8 mouse cellular contexts compared by ENCODE assay signal in the genomic region with DNA sequence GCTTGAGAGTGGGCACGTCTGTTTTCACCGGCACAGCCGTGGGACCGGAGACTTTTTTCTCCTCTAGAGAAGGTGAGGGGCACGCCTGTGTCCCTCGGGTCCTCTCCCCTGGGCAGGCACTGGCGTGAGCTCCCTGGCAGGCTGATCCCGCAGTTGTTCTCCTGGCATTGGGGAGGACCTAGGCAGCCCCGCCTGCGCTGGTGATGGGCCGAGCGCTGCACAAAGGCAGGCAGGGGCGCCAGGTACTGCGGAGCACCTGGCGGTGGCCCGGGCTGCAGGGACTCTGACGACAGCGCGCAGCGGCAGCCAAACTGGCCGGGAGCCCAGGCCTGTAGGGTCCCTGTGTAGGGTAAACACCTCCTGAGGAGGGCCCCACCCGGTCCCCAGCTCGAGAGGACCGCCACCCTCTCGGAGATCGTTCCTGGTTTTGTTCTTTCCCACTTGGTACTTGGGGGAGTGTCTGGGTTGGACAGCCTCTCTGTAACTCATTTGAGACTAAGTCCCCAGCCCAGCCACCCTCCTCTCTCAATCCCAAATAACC. TPM values are rescaled to one million over a fixed set of nuclear protein-coding genes. Genes with fewer than 3 reads are reported as not detected.
A peak's percentile ranks its signal among the peaks of the same experiment; 100 is the strongest.
DNase-seq lines count a peak whose midpoint lies in the region; ATAC-seq and TF ChIP-seq lines count a peak whose summit lies in the region.

No protein-coding gene starts in this region.

- peak overlapping the region; percentile 68 for H3K4me3 ChIP-seq in forebrain, embryonic 12.5 days (replicated peaks)
- H3K4me3 ChIP-seq in midbrain, embryonic 13.5 days (replicated peaks), result peak overlapping the region; percentile 55
- peak overlapping the region; percentile 62 for H3K4me3 ChIP-seq in testis, adult 2 months (ENCODE audit: control insufficient read depth, low read depth, low read length)

- H3K9me3 ChIP-seq in forebrain, embryonic 12.5 days, result no peaks in the 10 kb centered on the region
- H3K9me3 ChIP-seq in midbrain, embryonic 13.5 days, result no peaks in the 10 kb centered on the region

- intact Hi-C loops in heart, postnatal 25 days (cut with DNase I), result loop anchor here (5.0 kb wide), 2 partner anchors 54 to 159 kb away; no protein-coding TSS in a partner anchor

- peaks cover 14% of the 10 kb centered on the region for H3K4me1 ChIP-seq in forebrain, embryonic 12.5 days
- H3K4me1 ChIP-seq in midbrain, embryonic 13.5 days (replicated peaks), result peaks cover 15% of the 10 kb centered on the region
- peaks cover 14% of the 10 kb centered on the region for H3K4me1 ChIP-seq in testis, adult 2 months (ENCODE audit: control insufficient read depth, insufficient read depth, low read length)

- H3K27ac ChIP-seq in forebrain, embryonic 12.5 days, result no peak overlapping the region
- H3K27ac ChIP-seq in midbrain, embryonic 13.5 days, result no peak overlapping the region
- no peak overlapping the region; the same call in 1 of the 2 replicates for H3K27ac ChIP-seq in testis, adult 2 months (ENCODE audit: control insufficient read depth, insufficient read depth, low read depth, low read length)

- peak overlapping the region; percentile 98 for H3K4me2 ChIP-seq in forebrain, embryonic 12.5 days
- peak overlapping the region; percentile 85 for H3K4me2 ChIP-seq in midbrain, embryonic 13.5 days (replicated peaks)

- no peak for TF ChIP-seq CTCF in testis, adult 2 months (IDR thresholded peaks at IDR 0.05; ENCODE audit: control insufficient read depth, insufficient read depth, insufficient replicate concordance, low read depth, low read length)

- H3K36me3 ChIP-seq in forebrain, embryonic 12.5 days (replicated peaks), result no peaks in the 10 kb centered on the region
- no peaks in the 10 kb centered on the region for H3K36me3 ChIP-seq in midbrain, embryonic 13.5 days
- no peaks in the 10 kb centered on the region for H3K36me3 ChIP-seq in testis, adult 2 months (ENCODE audit: control insufficient read depth, insufficient read depth, low read length)

- H3K27me3 ChIP-seq in forebrain, embryonic 12.5 days, result peaks cover 22% of the 10 kb centered on the region; the same call in 1 of the 2 replicates
- H3K27me3 ChIP-seq in midbrain, embryonic 13.5 days, result peaks cover 9% of the 10 kb centered on the region; the same call in 1 of the 2 replicates
- peaks cover 3% of the 10 kb centered on the region; the same call in 1 of the 2 replicates for H3K27me3 ChIP-seq in testis, adult 2 months (ENCODE audit: control insufficient read depth, insufficient read depth, low read length)

- no peak for TF ChIP-seq POLR2A in testis, adult 2 months (IDR thresholded peaks at IDR 0.05; ENCODE audit: control insufficient read depth, low read depth, low read length)

- 0% methylated on average over 26 of the region's 26 CpGs for WGBS in forebrain, embryonic 12.5 days
- WGBS in midbrain, embryonic 13.5 days, result under 1% methylated on average over 26 of the region's 26 CpGs

- peak; percentile 1 to 18 for DNase-seq in cerebellum, adult 18-20 months
- no peak for DNase-seq in cerebellum, adult 8-10 months
- peak; percentile 18 for DNase-seq in adrenal gland, adult 8-10 months
- peak; percentile 19 for DNase-seq in heart, postnatal 25 days (ENCODE audit: low spot score)
- DNase-seq in kidney, postnatal 4 days, result peak; percentile 59 to 72

- no peak; the same call in 1 of the 2 replicates for ATAC-seq in forebrain, embryonic 12.5 days (ENCODE audit: low FRiP score)
- peak; percentile 48 for ATAC-seq in midbrain, embryonic 13.5 days

- peak overlapping the region; percentile 68 for H3K9ac ChIP-seq in forebrain, embryonic 12.5 days
- H3K9ac ChIP-seq in midbrain, embryonic 13.5 days (replicated peaks), result peak overlapping the region; percentile 60

RNA-seq across cellular contexts. Expression of gene Myo1e, which starts 0.9 kb away (rescaled TPM):
- 10 to 100 TPM; 23.3 to 30.4 (median 30.2) TPM for total RNA-seq in adrenal gland, adult 8-10 months (2022)
- polyA plus RNA-seq in forebrain, embryonic 12.5 days (2016; fragmentation: Nextera tagmentation; extraction: Ambion mirVana), result 10.3 and 11.3 TPM in 2 replicates
- 10 to 100 TPM; 10.6 to 12.2 TPM for total RNA-seq in heart, postnatal 25 days (2021)
- polyA plus RNA-seq in midbrain, embryonic 13.5 days (2015; fragmentation: Nextera tagmentation; extraction: Ambion mirVana), result 6.0 and 6.1 TPM in 2 replicates
- 2.3 and 2.6 TPM in 2 replicates for polyA plus RNA-seq in testis, adult 2 months (2012; rRNA removed)
